8 mouse cellular contexts compared by ENCODE assay signal in genomic region chr5:107360054-107360730, GRCm38 (mm10). TPM values are rescaled to one million over a fixed set of nuclear protein-coding genes. Genes with fewer than 3 reads are reported as not detected.
A peak's percentile ranks its signal among the peaks of the same experiment; 100 is the strongest.
DNase-seq lines count a peak whose midpoint lies in the region; ATAC-seq and TF ChIP-seq lines count a peak whose summit lies in the region.

No protein-coding gene starts in this region.

- no peaks in the 10 kb centered on the region for H3K4me1 ChIP-seq in ES-Bruce4 (ENCODE audit: control insufficient read depth, insufficient read depth, low read length)
- peaks cover 4% of the 10 kb centered on the region for H3K4me1 ChIP-seq in forebrain, embryonic 13.5 days
- H3K4me1 ChIP-seq in limb, embryonic 13.5 days = peaks cover 10% of the 10 kb centered on the region

- H3K27ac ChIP-seq in ES-Bruce4 (ENCODE audit: insufficient read depth, low read length) = no peak overlapping the region
- H3K27ac ChIP-seq in forebrain, embryonic 13.5 days = no peak overlapping the region
- H3K27ac ChIP-seq in limb, embryonic 13.5 days = peak overlapping the region; percentile 77; the same call in 1 of the 2 replicates

- TF ChIP-seq EP300 in ES-Bruce4 (IDR thresholded peaks at IDR 0.05; ENCODE audit: insufficient read depth, low read depth, low read length) = no peak

- 10% methylated on average over 9 of the region's 9 CpGs for WGBS in forebrain, embryonic 13.5 days
- WGBS in limb, embryonic 13.5 days = 14% methylated on average over 9 of the region's 9 CpGs

- H3K9me3 ChIP-seq in ES-Bruce4 (replicated peaks; ENCODE audit: control insufficient read depth, insufficient read depth, low read length, poor library complexity, severe bottlenecking) = no peaks in the 10 kb centered on the region
- no peaks in the 10 kb centered on the region for H3K9me3 ChIP-seq in forebrain, embryonic 13.5 days (replicated peaks)
- no peaks in the 10 kb centered on the region for H3K9me3 ChIP-seq in limb, embryonic 13.5 days

- DNase-seq in cerebellum, postnatal 14 days = peak; percentile 23 to 36
- DNase-seq in cerebellum, adult 11-12 months = no peak
- DNase-seq in retina, postnatal 1 day = peak; percentile 50
- no peak for DNase-seq in thymus, postnatal 25 days

- H3K27me3 ChIP-seq in ES-Bruce4 (ENCODE audit: control insufficient read depth, insufficient read depth, low read length, poor library complexity, severe bottlenecking) = no peaks in the 10 kb centered on the region
- no peaks in the 10 kb centered on the region for H3K27me3 ChIP-seq in forebrain, embryonic 13.5 days
- no peaks in the 10 kb centered on the region for H3K27me3 ChIP-seq in limb, embryonic 13.5 days

- no peak for ATAC-seq in forebrain, embryonic 13.5 days
- 0 out of 2 replicates have a peak, but pooled peaks have one; percentile 6 for ATAC-seq in limb, embryonic 13.5 days (ENCODE audit: low FRiP score, low read depth)
- no peak for ATAC-seq in frontal cortex, adult (ENCODE audit: low TSS enrichment)

- peak overlapping the region; percentile 29; the same call in 1 of the 2 replicates for H3K4me3 ChIP-seq in ES-Bruce4 (ENCODE audit: low read depth, low read length)
- peak overlapping the region; percentile 58 for H3K4me3 ChIP-seq in forebrain, embryonic 13.5 days
- H3K4me3 ChIP-seq in limb, embryonic 13.5 days = peak overlapping the region; percentile 61

- peak overlapping the region; percentile 62 for H3K4me2 ChIP-seq in forebrain, embryonic 13.5 days
- peak overlapping the region; percentile 58 for H3K4me2 ChIP-seq in limb, embryonic 13.5 days (replicated peaks)

- peak overlapping the region; percentile 53; the same call in 1 of the 2 replicates for H3K9ac ChIP-seq in ES-Bruce4 (ENCODE audit: low read depth, poor library complexity, severe bottlenecking)
- H3K9ac ChIP-seq in forebrain, embryonic 13.5 days = peak overlapping the region; percentile 66
- peak overlapping the region; percentile 66 for H3K9ac ChIP-seq in limb, embryonic 13.5 days

- TF ChIP-seq POLR2A in ES-Bruce4 (IDR thresholded peaks at IDR 0.05; ENCODE audit: insufficient read depth, low read length) = no peak

- no peak for TF ChIP-seq CTCF in ES-Bruce4 (IDR thresholded peaks at IDR 0.05; ENCODE audit: low read depth, low read length)

- H3K36me3 ChIP-seq in ES-Bruce4 (ENCODE audit: control insufficient read depth, insufficient read depth, low read length, poor library complexity, severe bottlenecking) = no peaks in the 10 kb centered on the region
- H3K36me3 ChIP-seq in forebrain, embryonic 13.5 days (ENCODE audit: poor library complexity, severe bottlenecking) = no peaks in the 10 kb centered on the region
- peaks cover 10% of the 10 kb centered on the region for H3K36me3 ChIP-seq in limb, embryonic 13.5 days

RNA-seq across cellular contexts. Expression of gene Brdt, which starts 29.2 kb away (rescaled TPM):
- polyA plus RNA-seq in ES-Bruce4 (2011; ENCODE audit: insufficient read depth, insufficient read length, low read depth, missing spikeins) = 0.82 and 1.2 TPM in 2 replicates
- 1.1 TPM in 2 replicates for polyA plus RNA-seq in forebrain, embryonic 13.5 days (2015; fragmentation: Nextera tagmentation; extraction: Ambion mirVana)
- 4.4 and 4.5 TPM in 2 replicates for polyA plus RNA-seq in limb, embryonic 13.5 days (2015; fragmentation: Nextera tagmentation; extraction: Ambion mirVana)

RNA-seq across cellular contexts. Expression of gene Ephx4, which starts 42.3 kb away (rescaled TPM):
- 1.7 and 2.2 TPM in 2 replicates for polyA plus RNA-seq in ES-Bruce4 (2011; ENCODE audit: insufficient read depth, insufficient read length, low read depth, missing spikeins)
- polyA plus RNA-seq in forebrain, embryonic 13.5 days (2015; fragmentation: Nextera tagmentation; extraction: Ambion mirVana) = 1.3 and 2.3 TPM in 2 replicates
- polyA plus RNA-seq in limb, embryonic 13.5 days (2015; fragmentation: Nextera tagmentation; extraction: Ambion mirVana) = 1.9 and 2.3 TPM in 2 replicates

Comparison
In these comparisons a context has a peak if more than half of its experiments do, and no peak if none do; other contexts are left out.
1. DNase-seq: peak in cerebellum, postnatal 14 days (2 of 2) and retina, postnatal 1 day (single experiment); none in cerebellum, adult 11-12 months (single experiment) and thymus, postnatal 25 days (single experiment).
2. Peak in every context shown above with its lines, with median percentiles within 50 percentile points of each other: H3K4me3 ChIP-seq and H3K9ac ChIP-seq.